Mouse (Mus musculus) monocyte, adult 5-6 weeks (primary cell): ENCODE data around the gene Prkd2. TPM values are rescaled to one million over a fixed set of nuclear protein-coding genes. Genes with fewer than 3 reads are reported as not detected.

Source experiments
- ATAC-seq: fragments of 153-309, 156-312 bp; replicated peaks from 2 replicates; pipeline ENCODE4 v1.8.0; 2017; ENCODE audit warnings: mild to moderate bottlenecking; ENCODE audit not compliant: low TSS enrichment, insufficient number of reproducible peaks, severe bottlenecking, poor library complexity, low FRiP score
- total RNA-seq: library from RNA; stranded (forward); fragments of 200-1000, 200-491, 200-594 nt; gene quantifications from 3 replicates; pipeline ENCODE4 v1.2.3, GENCODE M21; 2017

The Prkd2 gene
- total RNA-seq, 1 experiment from 2014 or later, result 15.6 TPM

DNA sequence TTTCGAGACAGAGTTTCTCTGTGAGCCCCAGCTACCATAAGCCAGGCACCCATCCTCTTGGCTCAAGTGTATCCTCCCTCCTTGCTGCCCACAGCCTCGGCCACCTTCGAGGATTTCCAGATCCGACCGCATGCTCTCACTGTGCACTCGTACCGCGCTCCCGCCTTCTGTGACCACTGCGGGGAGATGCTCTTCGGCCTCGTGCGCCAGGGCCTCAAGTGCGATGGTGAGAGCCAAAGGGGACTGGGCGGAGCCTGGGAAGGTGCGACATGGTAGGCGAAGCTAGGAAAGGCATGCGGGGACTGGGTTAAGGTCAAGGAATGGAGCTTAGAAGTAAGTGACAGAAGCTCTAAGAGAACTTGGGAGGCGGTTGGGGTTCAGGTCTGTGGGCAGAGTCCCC lies 4.8 kb downstream of the Prkd2 start:
- no peak for ATAC-seq

DNA sequence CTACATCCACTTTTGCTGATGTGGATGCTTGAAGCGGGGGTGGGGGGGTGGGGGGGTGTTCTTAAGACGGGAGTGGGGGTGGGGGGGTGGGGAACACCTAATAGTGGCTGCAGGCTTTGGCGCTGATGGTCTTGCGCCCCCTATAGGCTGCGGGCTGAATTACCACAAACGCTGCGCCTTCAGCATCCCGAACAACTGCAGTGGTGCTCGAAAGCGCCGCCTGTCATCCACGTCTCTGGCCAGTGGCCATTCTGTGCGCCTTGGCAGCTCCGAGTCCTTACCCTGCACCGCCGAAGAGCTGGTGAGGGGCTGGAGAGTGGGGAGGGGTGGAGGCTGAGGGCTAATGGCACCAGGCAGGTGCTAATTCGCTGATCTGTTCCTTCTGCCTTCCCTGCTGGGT lies 5.9 kb downstream of the Prkd2 start:
- ATAC-seq, result no peak

DNA sequence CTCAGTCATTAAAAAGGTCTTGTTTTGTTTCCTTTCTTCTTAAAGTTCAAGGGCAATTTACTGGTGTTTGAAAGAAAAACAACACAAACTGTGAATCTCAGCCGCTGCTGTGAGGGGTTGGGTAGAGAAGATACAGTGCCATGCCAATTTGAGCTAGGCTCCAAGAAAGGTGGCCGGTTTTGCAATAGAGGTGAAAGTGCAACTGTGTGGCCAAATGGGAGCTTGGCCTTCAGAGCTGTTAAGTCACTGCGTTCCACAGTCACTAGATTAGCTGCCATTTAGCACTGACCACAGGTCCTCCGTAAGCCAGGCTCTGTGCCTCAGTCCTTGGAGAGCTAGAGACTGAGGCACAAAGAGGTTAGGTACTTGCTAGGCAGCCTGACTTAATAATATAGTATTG lies 8.9 kb downstream of the Prkd2 start:
- ATAC-seq, result no peak

DNA sequence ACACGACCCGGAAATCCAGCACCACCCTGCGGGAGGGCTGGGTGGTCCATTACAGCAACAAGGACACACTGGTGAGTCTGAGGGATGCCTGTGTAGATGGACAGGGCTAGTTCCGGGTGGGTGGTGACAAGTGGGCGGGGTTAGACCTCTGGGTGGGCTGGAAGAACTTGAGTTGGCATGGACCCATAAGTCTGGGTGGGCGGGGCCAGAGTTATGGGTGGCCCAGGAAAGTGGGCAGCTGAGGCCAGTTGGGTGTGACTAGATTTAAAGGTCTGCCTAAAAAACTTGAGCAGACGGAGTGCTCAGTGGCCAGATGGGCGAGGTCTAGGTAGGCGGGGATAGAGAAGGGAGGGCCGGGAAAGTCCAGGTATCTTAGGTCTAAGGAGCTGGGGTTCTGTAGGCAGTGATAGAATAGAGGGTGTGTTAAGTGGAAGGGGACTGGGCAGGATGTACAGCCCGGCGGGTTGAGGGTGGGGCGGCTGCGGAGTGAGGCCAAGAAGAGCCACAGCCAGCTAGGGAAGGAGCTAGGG lies 10.7 kb downstream of the Prkd2 start:
- ATAC-seq, result no peak

DNA sequence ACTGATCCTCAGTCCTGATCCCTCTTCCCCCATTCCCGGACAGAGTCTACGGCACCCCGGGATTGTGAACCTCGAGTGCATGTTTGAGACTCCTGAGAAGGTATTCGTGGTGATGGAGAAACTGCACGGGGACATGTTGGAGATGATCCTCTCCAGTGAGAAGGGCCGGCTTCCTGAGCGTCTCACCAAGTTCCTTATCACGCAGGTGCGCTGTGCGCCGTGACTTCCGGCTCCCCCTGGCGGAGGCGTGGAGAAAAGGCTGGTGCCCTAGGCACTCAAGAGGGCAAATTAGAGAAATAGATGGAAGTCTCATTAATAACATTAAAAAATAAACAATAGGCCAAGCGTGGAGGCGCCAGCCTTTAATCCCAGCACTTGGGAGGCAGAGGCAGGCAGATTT lies 15.6 kb downstream of the Prkd2 start:
- ATAC-seq, result 0 out of 2 replicates have a peak, but pooled peaks have one; percentile 33

DNA sequence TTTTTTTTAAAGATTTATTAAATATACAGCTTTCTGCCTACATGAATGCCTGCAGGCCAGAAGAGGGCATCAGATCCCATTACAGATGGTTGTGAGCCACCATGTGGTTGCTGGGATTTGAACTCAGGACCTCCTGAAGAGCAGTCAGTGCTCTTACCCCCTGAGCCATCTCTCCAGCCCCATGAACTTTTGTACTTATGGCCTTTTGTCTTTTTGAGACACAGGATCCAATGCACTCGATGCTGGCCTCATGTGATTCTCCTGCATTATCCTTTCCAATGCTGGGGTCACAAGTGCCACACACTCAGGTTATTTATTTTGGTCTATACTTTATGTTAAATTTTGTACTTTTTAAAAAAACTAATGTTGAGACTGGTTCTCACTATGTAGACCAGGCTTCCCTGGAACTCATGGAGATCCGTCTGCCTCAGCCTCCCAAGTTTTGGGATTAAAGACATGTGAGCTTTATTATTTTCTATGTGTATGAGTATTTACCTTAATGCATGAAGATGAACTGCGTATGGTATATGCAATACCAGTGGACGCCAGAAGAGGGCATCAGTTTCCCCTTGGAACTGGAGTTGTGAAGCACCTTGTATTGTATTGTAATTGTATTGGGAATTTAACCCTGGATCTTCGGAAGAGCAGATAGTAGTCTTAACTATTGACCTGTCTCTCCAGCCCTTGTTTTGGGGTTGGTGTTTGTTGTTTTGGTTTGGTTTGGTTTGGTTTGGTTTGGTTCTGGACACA lies 17.4 kb downstream of the Prkd2 start:
- ATAC-seq, result no peak; the same call in 1 of the 2 replicates

DNA sequence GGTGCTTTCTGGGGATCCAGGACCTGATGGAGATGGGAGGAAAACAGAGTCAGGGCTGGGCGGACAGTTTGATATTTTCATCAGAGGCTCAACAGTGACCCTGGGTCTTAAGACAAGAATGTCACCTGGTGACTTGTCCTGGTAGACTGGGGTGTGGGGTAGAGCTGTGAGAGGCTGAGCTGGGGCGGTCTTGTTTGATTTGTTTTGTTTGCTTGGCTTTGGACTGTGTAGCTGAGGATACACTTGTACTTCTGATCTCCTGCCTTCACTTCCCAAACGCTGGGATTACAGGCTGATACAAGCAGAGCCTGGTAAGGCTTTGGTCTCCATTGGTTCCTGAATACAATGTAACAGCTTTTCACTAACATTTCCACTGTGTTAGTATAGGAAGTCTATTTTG lies 24.8 kb downstream of the Prkd2 start:
- ATAC-seq, result no peak

DNA sequence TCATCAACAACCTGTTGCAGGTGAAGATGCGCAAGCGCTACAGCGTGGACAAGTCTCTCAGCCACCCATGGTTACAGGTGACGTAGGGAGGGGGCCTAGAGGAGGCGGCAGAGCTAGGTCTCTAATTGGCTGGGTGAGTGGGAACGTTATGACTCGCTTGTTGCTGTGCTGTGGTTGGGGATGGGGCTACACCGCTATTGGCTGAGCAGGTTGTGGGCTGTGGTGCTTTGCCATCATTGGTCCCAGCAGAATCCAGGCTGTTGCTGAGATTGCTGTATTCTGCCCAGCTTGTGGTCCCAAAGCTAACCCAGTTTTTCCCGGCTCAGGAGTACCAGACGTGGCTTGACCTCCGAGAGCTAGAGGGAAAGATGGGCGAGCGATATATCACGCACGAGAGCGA lies 26.8 kb downstream of the Prkd2 start:
- ATAC-seq, result no peak

DNA sequence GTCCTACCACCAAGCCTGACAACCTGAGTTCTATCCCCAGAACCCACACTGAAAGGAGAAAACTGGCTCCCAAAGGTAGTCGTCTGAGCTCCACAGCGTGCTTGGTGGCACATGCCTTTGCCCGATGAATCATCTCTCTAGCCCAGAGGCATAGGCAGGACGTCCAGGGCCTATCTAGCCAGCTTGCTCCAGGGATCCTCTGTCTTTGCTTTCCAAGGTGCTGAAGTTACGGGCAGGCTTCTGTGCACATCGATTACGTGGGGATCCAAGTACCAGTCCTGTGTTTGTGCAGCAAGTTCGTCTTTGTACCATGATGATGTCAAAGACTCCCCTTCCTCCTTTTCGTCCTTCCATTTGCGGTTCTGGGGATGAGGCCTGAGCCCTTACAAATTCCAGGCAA lies 28.9 kb downstream of the Prkd2 start:
- no peak for ATAC-seq

DNA sequence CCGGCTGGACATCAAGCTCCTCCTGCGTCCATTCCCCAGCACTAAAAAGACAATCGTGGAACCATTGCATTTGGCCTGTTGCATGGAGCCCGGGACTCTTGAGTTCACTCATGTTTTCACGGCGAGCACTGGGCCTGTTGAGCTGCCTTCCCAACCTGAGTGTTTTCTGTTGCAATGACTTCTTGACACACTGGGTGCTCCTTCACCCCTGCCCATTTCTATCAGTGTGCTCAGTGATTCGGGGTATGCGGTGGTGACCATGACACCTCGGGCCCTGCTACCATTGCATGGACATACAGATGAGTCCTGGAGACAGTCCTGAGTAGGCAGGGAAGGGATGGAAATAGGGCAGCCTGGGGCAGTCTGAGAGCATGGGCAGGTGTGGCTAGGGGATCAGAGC lies 29.8 kb downstream of the Prkd2 start:
- no peak for ATAC-seq

DNA sequence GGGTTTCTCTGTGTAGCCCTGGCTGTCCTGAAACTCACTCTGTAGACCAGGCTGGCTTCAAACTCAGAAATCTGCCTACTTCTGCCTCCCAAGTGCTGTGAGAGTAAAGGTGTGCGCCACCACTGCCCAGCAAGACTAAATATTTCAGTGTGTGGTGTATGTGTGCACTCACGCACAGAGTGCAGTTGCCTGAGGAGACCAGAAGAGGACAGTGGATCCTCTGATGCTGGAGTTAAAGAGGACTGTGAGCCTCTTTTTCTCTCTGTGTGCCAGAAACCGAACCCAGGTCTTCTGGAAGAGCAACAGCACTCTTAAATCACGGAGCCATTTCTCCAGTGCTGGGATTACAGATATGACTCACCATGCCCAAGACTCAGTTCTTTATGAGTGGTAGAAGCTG lies 30.7 kb downstream of the Prkd2 start:
- ATAC-seq, result no peak

DNA sequence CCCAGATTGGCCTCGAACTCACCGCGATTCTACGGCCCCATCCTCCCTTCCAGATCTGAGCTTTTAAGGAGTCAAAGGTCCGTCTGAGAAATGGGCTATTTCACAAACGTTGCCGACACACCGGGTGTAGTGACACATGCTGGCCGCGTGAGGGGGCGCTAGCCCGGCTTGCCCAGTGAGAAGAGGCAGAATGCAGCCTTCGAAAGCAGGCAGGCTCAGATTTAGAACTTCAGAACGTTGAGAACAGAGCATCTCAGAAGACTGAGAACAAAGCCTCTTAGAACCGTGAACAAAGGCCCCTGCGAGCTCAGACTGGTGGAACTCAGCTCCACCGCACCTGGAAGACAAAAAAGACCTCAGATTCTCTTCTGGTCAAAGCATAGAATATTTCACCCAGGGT lies 31.5 kb downstream of the Prkd2 start:
- peak; percentile 73 for ATAC-seq

DNA sequence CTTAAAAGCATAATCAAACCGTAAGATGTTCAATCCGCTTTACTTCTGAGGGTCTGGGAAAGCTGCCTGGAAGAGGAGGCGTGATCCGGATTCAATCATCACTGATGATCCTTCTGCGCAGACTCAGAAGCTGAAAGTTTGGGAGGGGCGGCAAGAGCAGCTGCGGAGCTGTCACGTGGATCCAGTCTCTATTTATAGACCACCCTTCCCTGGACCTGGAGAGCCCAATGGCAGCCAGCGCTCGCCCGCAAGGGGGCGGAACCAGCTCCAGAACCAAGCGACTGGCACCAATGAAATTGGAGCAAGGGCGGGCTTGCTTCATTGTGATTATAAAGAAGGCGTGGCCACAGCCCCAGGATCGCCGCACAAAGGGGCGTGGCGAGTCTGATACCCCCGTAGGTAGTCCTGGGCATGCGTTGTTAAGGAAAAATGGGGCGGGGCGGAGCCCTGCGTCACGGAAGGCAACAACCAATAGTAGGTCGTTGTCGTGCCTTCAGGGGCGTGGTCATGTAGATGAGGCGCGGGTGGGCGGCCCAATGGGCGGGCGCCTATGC lies 32.1 kb downstream of the Prkd2 start:
- peak; percentile 91 for ATAC-seq

DNA sequence AGATGAGACGGTGACA lies 32.4 kb downstream of the Prkd2 start, which contains the start of gene Dact3:
Gene Dact3 (plus strand): TSS at position 8 of the 16 bp plus-strand sequence.
- ATAC-seq, result no peak

DNA sequence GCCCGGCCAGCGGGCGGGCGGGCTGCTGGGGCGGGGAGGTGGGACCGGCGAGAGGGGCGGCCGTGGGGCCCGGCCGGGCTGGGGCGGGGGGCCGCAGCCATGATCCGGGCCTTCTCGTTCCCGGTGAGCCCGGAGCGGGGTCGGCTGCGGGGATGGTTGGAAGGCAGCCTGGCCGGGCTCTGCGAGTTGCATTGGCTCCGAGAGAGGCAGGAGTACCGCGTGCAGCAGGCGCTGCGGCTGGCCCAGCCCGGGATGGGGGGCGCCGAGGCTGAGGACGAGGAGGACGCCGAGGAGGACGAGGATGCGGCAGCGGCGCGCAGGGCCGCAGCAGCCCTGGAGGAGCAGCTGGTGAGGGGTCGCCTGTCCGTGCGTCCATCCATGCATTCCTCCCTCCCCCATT lies 32.6 kb downstream of the Prkd2 start:
- no peak for ATAC-seq

DNA sequence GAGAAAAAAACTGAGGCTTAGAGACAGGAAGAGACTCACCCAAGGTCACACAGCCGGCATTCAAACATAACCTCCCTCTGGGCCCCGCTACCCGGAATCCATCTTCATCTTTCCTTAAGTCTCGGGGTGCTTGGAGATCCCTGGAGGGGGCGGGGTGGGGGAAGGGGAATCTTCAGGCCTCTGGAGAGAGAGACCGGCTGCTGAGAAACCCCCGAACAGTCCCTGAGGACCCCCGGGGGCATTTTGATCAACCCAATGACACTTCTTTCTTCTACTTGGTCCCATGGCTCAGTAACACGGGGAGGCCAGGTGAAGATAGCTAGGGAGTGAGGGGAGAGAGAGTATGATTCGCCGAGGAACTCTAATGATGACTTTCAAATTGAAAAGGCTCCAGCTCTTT lies 33.3 kb downstream of the Prkd2 start:
- no peak for ATAC-seq

DNA sequence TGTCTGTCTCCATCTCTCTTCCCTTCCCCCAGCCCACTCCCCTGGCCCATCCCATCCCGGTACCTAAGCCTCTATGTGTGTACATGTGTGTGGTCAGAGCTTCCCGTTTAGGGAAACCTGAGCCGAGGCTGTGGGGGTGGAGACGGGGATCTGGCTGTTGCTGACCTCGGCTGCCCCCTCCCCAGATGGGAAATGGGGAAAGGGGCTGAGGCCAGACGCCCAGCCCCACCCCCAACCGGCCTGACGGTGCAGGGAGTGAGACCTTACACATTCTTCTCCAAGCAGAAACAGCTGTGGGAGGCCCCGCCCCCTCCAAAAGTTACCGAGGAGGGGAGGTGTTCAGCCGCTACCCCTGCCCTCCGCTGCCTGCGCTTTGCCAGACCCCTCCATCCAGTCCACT lies 33.9 kb downstream of the Prkd2 start:
- ATAC-seq, result no peak

DNA sequence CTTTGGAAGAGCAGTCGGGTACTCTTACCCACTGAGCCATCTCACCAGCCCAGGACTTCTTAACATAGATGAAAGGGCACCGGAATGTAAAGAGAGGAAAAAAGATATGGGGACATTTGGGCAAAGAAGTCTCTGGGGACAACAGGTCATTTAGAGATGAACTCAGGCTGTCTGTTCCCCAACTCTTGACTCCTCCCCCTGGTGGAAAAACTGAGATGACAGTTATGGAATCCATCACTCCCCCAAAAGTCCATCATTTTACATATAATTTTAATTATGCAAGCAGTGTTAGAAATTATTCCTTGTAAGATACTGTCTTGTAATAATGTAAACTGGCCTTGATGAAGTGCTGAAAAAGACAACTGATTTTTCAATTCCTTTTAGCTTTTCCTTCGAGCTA lies 35.0 kb downstream of the Prkd2 start:
- ATAC-seq, result no peak

DNA sequence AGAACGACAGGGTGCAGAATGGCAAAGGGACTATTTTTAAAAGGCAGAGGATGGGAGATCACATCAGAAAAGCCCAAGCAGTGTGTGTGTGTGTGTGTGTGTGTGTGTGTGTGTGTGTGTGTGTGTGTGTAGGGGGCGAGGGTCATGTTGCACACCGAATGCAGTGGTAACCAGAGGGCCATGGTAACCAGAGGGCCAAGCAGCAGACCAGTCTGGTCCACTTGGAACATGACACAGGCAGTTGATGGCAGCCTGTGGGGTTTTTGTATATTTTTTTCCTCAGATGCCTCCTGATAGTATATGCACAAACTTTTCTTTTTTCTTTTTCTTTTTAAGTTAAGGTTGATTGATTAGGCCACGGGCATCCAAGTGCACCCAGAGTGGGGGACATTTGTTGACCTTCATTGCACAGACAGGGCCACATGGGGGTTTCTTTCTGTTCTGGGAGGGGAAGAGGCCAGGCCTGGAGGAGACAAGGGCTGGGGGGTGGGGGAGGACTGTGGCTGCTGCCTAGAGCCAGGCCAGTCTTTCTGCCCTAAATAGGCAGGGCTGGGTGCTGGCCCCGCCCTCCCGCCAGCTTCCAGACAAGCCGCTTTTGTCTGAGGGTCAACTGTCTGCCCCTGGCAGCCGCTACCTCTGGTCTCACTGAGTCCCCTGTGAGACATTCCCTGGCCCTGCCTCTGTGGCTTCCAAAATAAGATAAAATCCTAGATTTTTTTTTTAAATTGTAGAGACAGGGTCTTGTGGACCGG lies 37.3 kb downstream of the Prkd2 start:
- ATAC-seq, result no peak

DNA sequence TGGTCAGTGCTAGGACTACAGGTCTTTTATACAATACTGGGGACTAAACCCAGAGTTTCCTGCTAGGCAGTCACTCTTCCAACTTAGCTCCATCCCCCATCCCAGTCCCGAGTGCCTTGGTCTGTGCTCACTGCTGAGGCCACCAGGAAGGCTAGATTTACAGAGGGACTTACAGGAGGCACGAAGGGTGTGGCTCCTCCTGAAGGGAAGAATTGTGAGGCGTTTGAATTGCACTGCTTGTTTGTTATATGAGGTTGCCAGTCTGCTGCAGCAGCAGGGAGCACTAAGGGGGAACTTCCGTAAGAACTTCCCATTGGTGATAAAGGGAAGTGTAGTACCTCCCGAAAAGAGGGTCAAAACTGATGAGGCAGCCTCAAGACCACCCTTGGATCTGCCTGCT lies 37.9 kb downstream of the Prkd2 start:
- ATAC-seq, result no peak
